Comparison of ENCODE assay signal across 8 mouse cellular contexts in genomic region chr14:21991251-21991780, GRCm38 (mm10). TPM values are rescaled to one million over a fixed set of nuclear protein-coding genes. Genes with fewer than 3 reads are reported as not detected.
DNase-seq lines count a peak whose midpoint lies in the region; ATAC-seq lines count a peak whose summit lies in the region.

No protein-coding gene starts in this region.

- peaks cover 44% of the 10 kb centered on the region for H3K4me1 ChIP-seq in heart, embryonic 12.5 days (replicated peaks)

- H3K36me3 ChIP-seq in heart, embryonic 12.5 days: no peaks in the 10 kb centered on the region

- H3K4me3 ChIP-seq in heart, embryonic 12.5 days: peak overlapping the region; percentile 73

- H3K9me3 ChIP-seq in heart, embryonic 12.5 days (replicated peaks): no peaks in the 10 kb centered on the region

- peak; percentile 79 for DNase-seq in 3134 (ENCODE audit: extremely low read depth, insufficient read length, low spot score)
- peak; percentile 94 for DNase-seq in embryo, embryonic 10.5 days (ENCODE audit: low spot score)
- peak; percentile 81 for DNase-seq in kidney, postnatal 10 days
- peak; percentile 73 to 78 for DNase-seq in lung, postnatal 4 days
- peak; percentile 47 for DNase-seq in testis, postnatal 14 days (ENCODE audit: low spot score)
- no peak for DNase-seq in left cerebral cortex, postnatal 4 days

- no peak overlapping the region for H3K27ac ChIP-seq in heart, embryonic 12.5 days (ENCODE audit: poor library complexity, severe bottlenecking)

- 3% methylated on average over 26 of the region's 26 CpGs for WGBS in heart, embryonic 12.5 days

- ATAC-seq in heart, embryonic 12.5 days (ENCODE audit: insufficient number of reproducible peaks, low FRiP score): no peak
- no peak for ATAC-seq in granulocyte monocyte progenitor cell, adult 5-6 weeks (replicated peaks; ENCODE audit: poor library complexity, severe bottlenecking)

- H3K4me2 ChIP-seq in heart, embryonic 12.5 days: peak overlapping the region; percentile 85

- intact Hi-C loops in left cerebral cortex, postnatal 4 days (cut with DNase I): no loop called here

- no peak overlapping the region for H3K9ac ChIP-seq in heart, embryonic 12.5 days

- H3K27me3 ChIP-seq in heart, embryonic 12.5 days (replicated peaks): peaks cover 51% of the 10 kb centered on the region

RNA-seq across cellular contexts. Expression of gene Zfp503, which starts 1.9 kb away (rescaled TPM):
- 4.7 and 5.6 TPM in 2 replicates for polyA plus RNA-seq in heart, embryonic 12.5 days (2016; fragmentation: Nextera tagmentation; extraction: Ambion mirVana)
- 1 to 10 TPM; 2.2 to 4.8 TPM for total RNA-seq in left cerebral cortex, postnatal 4 days (2021)
- not detected in 2 replicates for total RNA-seq in granulocyte monocyte progenitor cell, adult 5-6 weeks (2014; fragmentation: Nextera tagmentation)
- total RNA-seq in granulocyte monocyte progenitor cell, adult 5-6 weeks (2017): 0.04 and 0.05 TPM in 2 replicates

RNA-seq across cellular contexts. Expression of gene Lrmda, which starts 28.2 kb away (rescaled TPM):
- polyA plus RNA-seq in heart, embryonic 12.5 days (2016; fragmentation: Nextera tagmentation; extraction: Ambion mirVana): 1.0 and 1.3 TPM in 2 replicates
- under 1 TPM in 1 of 2 experiments, not detected in 1; 0.74 TPM for total RNA-seq in left cerebral cortex, postnatal 4 days (2021)
- total RNA-seq in granulocyte monocyte progenitor cell, adult 5-6 weeks (2014; fragmentation: Nextera tagmentation): 30.9 and 34.8 TPM in 2 replicates
- total RNA-seq in granulocyte monocyte progenitor cell, adult 5-6 weeks (2017): 19.3 and 23.4 TPM in 2 replicates

Comparison
In these comparisons a context has a peak if more than half of its experiments do, and no peak if none do; other contexts are left out.
1. RNA of gene Lrmda, which starts 28.2 kb away (total RNA-seq): 19.3 to 34.8 TPM in granulocyte monocyte progenitor cell, adult 5-6 weeks; 0.74 TPM in left cerebral cortex, postnatal 4 days; every median in the first group is over 10 times any median in the second.